Mouse (Mus musculus): ENCODE results near the gene Wdr18.

DNA sequence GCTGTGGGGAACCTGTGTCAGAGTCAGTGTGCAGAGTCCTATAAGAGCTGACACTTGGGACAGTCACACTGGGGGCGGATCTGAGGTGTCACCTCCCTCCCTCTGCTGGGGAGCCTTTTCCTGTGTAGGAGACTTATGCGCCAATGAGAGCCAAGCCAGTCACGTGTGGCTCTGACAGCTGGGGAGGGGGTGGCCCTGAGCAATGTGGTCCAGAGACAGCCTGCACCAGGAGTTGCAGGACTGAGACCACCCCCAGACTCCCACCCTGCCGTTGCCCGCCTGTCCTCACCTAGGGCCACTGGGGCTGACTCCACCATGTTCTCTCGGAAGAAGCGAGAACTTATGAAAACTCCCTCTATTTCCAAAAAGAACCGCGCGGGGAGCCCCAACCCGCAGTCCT, 56.6 kb downstream of the Wdr18 start, which contains the start of gene Arhgap45:
- TF ChIP-seq CTCF (IDR thresholded peaks at IDR 0.05; ENCODE audit: low read depth): no peak
- no peak for TF ChIP-seq EP300 (optimal IDR thresholded peaks at IDR 0.05)

All from stomach, postnatal 0 days (tissue).